Mouse (Mus musculus) spleen, adult 18-20 months (tissue): ENCODE results near the gene Rec8.
A peak's percentile ranks its signal among the peaks of the same experiment; 100 is the strongest.

ENCODE experiments used
- DNase-seq, 2 experiments: peaks; one replicate each; pipeline ENCODE4 v3.0.0; 2022; ENCODE audit warnings: mixed read lengths in 2 of 2

The Rec8 gene

DNA sequence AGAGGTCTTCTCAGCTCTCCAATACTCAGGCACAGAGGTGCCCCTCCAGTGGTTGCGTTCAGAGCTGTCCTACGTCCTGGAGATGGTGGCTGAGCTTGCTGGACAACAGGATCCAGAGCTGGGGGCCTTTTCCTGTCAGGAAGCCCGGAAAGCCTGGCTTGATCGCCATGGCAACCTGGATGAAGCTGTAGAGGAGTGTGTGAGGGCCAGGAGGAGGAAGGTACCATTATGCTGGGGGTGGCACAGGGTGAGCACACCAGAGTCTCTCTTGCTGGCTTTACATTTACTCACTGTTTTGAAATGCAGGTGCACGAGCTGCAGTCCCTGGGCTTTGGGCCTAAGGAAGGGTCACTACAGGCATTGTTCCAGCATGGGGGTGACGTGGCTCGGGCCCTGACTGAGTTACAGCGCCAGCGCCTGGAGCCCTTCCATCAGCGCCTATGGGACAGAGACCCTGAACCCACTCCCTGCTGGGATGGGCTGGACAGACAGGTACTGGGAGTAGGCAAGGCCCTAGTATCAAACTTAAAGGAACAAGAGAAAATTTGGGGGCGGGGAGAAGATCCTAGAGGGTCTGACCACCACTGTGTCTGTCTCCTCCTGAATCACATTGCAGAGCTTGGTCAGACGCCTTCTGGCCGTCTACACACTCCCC is 21.7 kb upstream of the Rec8 start:
- no peak for DNase-seq

- DNase-seq = no peak
These were observed 19.1 kb upstream of the Rec8 start for GRCm38 (mm10) chr14:55598521-55599390.

DNA sequence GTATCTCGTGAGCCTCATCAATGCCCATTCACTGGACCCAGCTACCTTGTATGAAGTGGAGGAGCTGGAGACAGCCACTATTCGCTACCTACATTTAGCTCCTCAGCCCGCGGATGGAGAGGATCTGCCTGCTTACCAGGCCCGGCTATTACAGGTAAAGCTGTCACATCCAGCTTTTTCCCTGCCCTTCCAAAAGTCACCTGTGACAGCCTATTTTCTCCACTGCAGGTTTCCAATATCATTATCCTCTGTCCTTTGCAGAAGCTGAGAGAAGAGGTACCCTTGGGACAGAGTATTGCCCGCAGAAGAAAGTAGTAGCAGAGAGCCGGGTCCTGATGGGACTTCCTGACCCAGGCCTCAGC is 14.6 kb upstream of the Rec8 start, which contains the start of gene Irf9:
TSS of gene Irf9 (plus strand) at position 301 of the 362 bp plus-strand sequence.
- DNase-seq = no peak

GRCm38 (mm10) chr14:55603633-55604576 is 13.9 kb upstream of the Rec8 start:
- DNase-seq = peak; percentile 89 to 93

GRCm38 (mm10) chr14:55604823-55605222 is 13.0 kb upstream of the Rec8 start:
- DNase-seq = no peak

DNA sequence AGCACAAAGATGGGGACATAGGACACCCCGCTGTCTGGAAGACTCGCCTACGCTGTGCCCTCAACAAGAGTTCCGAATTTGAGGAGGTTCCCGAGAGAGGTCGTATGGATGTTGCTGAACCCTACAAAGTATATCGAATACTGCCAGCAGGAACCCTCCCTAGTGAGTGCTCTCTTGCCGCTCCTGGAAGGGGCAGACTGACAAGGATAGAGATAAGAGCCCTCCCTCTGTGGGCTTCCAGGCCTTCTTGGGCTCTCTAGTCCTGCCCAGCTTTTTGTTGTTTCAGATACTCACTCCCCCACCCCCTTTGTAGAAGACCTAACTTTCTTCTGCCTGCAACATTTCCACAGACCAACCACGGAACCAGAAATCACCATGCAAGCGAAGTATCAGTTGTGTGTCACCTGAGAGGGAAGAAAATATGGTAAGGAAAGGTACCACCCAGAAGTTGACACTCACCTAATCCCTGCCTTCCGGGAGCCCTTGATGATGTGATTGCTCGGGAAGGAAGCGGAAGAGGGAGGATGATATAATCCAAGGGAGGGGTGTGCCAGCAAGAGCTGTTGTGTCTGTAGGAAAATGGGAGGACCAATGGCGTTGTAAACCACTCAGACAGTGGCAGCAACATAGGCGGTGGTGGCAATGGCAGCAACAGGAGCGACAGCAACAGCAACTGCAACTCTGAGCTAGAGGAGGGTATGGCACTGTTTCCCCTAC is 11.9 kb upstream of the Rec8 start:
- DNase-seq = no peak

DNA sequence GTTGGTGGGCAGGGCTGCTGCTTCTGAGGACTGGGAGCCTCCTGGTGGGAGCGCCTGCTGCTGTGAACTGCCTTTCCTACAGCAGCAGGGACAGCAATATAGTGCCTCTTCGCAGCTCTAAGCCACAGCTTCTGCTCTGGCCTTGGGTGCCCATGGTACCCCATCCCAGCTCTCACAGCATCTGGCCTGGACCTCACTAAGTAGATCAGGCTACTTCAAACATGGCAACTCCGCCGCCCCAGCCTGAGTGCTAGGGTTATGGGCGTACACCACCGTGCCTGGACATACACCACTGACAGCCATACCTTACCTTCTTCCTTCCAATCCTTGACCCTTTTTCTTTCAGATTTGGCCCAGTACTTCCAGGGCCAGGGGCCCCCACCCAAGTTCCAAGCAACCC is 9.5 kb upstream of the Rec8 start:
- DNase-seq = no peak

DNA sequence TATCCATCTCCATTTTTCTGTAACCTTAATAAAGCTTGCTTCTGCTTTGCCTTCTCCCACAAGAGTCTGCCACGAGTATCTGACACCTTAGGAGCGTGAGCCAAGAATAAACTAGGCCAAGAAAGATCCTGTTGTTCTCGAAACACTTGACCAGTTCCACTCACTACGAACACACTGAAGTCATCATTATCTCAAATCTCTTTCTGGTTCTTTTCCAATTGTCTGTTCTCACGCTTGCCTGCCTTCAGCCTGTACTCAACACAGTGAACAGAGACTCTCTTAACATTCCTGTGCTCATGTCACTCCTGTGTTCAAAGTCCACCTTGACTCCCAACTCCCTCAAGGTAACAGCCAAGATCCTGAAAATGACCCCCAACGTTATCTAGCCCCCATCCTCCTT is 4.5 kb upstream of the Rec8 start:
- DNase-seq = no peak

GRCm38 (mm10) chr14:55614565-55615178 is 3.2 kb upstream of the Rec8 start:
- DNase-seq = no peak

- no peak for DNase-seq
These were observed 2.0 kb upstream of the Rec8 start for GRCm38 (mm10) chr14:55615876-55616275.

- no peak for DNase-seq
These were observed 993 bp upstream of the Rec8 start for GRCm38 (mm10) chr14:55616844-55617243.

GRCm38 (mm10) chr14:55618486-55619195 is 804 bp downstream of the Rec8 start:
- DNase-seq = no peak

DNA sequence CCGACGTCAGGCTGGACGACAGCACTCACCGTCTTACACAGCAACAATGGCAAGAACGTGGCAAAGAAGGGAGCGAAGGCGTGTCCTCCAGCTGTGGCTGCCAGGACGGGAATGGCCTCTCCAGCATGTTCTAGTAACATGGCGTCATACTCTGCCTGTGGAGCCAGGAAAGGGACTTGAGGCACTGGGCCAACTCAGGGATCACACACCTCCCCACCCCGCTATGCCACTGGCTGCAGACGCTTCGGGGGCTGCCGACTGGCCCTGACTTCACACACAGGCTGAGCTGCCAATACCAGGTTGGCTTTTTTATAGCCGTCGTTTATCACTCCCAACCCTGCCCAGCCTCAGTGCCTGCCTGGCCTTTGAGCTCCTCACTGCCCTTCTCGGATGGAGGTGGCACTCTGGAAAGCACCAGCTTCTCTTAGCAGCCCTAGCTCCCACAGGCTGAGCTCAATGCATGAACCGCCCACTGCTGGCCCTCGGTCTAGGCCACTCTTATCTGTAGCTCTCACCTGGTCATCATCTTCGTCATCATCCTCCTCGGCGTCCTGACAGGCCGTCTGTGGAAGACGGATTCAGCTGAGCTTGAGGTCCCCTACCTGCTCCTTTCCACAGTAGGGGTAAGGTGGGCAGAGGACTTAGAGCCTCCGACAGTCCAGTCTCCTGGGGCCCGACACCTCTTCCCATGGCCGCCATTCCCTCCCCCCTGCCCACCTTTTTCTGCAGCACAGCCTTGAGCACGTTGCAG is 10.4 kb downstream of the Rec8 start:
- DNase-seq = no peak

GRCm38 (mm10) chr14:55629312-55629711 is 11.5 kb downstream of the Rec8 start:
- DNase-seq = peak; percentile 50 to 76

DNA sequence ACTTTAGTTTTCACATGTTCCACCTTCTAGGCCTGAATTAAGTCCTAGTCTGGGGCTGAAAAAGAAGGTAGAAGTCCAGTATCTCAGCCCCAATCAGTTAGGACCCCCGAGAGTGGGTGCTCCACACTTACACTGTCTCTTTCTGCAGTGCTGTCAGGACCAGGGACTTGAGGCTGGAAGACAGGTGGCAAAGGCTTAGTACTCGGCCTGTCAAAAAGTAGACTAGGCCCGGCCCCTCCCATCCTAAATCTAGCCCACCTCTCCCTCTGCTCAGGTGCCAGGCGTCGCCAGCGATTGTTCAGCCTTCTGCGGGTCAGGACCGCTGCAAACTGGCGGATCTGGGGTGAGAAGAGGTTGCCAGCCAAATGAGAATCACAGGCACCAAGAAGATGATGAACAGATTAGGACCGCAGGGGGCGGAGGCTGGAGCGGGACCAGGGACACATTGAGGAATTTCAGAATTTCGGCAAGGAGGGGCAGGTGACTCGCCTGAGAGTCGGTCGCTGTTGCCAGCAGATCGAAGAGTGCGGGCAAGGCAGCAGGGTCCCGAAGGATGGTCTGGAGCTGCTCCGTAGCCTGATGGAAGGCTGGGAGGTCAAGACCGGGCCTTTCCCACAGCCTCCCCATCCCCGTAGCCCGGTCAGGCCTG is 17.2 kb downstream of the Rec8 start:
- DNase-seq = no peak

- peak; percentile 69 for DNase-seq
These were observed 17.7 kb downstream of the Rec8 start, which contains the start of gene Ipo4 for GRCm38 (mm10) chr14:55635523-55636007. Ipo4 (minus strand) TSS chr14:55635957.

DNA sequence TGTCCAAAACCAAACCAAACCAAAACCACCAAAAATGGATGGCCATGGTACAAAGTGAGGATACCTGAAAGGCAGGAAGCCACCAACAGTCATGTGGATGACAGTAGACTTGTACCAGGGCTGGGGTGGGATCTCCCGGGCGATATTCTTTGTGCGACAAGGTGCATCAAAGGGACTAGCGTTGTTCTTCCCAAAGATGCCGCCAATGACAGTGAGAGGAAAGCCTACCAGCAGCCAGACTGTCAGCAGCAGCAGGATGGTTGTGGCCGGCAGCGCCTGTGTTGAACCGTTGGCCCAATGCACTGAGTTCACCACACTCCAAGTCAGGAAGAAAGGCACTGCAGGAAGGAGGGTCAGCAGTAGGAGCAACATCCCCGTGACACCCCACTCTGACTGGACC is 20.0 kb downstream of the Rec8 start, which contains the start of gene Gm49378:
TSS of gene Gm49378 (minus strand) at position 101 of the 400 bp plus-strand sequence.
- no peak for DNase-seq

DNA sequence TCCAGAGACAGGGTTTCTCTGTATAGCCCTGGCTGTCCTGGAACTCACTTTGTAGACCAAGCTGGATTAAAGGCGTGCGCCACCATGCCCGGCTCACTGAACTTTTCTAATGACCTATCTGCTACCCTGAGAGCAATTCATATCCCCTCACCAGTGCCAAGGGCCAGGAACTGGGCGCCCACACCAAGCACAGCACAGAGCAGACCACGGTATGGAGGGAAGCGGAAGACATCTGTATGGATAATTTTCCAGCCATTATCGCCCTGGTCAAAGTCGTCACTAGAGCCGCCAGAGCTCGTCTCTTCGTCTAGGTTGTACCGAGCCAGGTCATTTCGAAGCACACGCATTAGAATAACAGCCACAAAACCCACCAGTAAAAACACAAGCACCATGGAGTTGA is 23.0 kb downstream of the Rec8 start:
- DNase-seq = no peak

DNA sequence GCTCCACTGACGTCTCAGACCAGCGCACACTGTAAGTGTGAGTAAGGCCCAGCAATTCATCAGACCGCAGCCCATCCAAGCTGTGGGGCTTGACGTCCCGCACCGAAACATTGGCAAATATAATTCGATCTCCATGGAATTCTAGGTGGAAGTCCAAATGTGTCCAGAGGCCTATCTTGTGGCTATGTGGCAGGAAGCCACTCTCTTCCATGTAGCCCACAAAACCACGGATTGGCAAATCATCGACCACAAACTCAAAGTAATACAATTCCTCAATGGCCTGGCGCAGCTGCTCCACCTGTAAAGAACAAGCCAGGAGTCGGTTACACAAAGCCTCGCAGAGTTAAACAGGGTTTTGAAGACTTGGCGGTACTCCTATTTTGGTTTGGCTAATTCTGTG is 23.5 kb downstream of the Rec8 start:
- no peak for DNase-seq

DNA sequence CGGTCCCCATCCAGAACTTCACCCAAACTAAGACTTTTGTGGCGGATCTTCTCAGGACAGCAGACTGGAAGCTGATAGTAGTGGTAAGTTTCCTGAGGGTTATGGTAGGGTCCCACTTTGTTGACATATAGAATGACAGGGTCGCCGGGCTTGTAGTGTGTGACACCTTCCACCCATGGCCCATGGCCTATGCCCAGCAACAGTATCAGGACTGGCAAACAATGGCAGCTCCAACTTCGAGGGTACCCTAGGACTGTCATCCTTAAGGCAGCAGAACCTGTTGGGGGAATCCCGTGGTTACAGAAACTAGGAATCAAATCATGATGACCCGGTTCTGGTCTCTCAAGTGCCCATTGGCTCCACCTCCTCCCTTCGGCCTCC is 24.8 kb downstream of the Rec8 start:
- no peak for DNase-seq
